Mouse (Mus musculus) brown adipose tissue, adult 24 weeks (tissue): ENCODE measurements at regions not wholly inside any gene's neighbourhood (a gene's known extent, or its start where the extent isn't known, plus 50 kb on each side); places are given as distances from the start of the nearest gene placed in this dataset.

ENCODE experiments used
- H3K27ac ChIP-seq: fragments of 200-500 bp; replicated peaks from 2 replicates; pipeline ENCODE4 v1.5.1; 2012; ENCODE audit warnings: low read depth, mild to moderate bottlenecking, low read length
- H3K4me1 ChIP-seq: fragments of 200-500 bp; 2 replicates; pipeline ENCODE4 v1.6.1; 2012; ENCODE audit warnings: low read length, mixed read lengths; ENCODE audit not compliant: control insufficient read depth, insufficient read depth, insufficient read length
- H3K4me3 ChIP-seq: fragments of 200-500 bp; 2 replicates; pipeline ENCODE4 v1.5.1; 2012; ENCODE audit warnings: low read depth, mild to moderate bottlenecking, low read length, moderate library complexity; ENCODE audit not compliant: insufficient read depth

DNA sequence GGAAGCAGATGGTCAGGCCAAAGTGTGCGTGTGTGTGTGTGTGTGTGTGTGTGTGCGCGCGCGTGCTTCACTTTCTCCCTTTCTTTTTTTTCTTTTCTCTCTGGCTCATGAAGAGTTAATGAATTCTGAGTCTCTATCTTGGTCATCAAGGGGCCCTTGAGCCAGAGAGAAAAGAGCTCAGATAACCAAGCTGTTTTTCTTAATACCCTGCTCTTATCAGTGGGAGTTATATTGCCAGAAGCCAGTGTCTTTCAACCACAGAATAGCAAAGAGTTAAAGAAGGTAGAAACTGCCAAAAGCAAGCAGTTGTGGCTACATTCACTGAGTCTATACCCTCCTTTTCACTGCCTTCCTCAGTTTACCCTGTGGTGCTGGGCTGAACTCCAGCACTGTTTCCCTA is 60.6 kb upstream of the Dapk1 start:
- H3K4me3 ChIP-seq: no peak overlapping the region
- H3K27ac ChIP-seq: no peak overlapping the region
- H3K4me1 ChIP-seq: no peaks in the 10 kb centered on the region

DNA sequence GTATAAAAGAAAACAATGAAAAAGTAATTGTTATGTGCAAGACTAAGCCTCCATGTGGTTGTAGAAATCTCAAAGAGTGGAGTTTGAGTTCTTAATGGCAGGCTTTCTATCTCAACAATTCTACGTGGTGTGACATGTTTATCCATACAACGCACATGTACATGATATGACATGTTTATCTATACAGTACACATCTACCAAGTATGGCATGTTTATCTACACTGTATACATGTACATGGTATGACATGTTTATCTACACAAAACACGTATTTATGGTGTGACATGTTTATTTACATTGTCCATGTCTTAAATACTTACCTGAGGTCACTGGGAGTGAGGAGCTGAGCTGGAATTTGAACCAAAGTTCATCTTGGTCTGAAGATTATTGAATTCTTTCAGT is 57.4 kb upstream of the Dapk1 start:
- no peak overlapping the region for H3K4me3 ChIP-seq
- no peak overlapping the region for H3K27ac ChIP-seq
- no peaks in the 10 kb centered on the region for H3K4me1 ChIP-seq

DNA sequence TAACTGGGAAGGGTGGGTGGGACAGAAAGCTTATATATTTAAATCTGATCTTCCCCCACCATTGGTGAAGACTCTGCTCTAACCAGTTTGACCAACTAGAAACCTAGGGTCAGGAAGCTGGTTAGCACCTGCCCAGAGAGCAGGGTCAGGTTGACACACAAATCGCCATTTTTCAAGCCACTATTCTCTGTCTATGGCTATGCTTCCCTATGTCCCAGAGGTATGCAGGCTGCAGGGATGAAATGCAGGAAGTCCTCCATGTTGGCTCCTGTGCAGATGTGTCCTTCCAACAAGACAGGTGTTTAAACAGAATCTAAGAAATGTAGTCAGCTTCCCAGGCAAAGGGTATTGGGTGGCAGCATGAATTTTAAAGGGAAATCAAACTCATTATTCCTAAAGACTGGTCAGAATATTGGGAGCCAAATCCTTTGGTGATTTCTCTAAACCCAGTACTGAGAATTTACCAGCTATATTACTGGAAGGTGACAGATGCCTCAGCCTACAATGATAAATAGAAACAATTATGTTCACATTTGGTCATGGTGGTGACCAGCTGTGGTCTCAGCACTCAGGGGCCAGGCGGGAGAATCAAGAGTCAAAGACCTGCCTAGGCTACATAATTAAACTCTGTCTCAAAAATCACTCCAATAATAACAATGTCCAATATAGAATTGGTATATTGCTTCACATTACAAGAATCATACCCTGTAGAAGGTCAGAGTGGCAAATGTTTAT is 55.6 kb upstream of the Dapk1 start:
- Histone ChIP-seq H3K4me3 (no peak overlapping the region), H3K4me1 (no peaks in the 10 kb centered on the region), H3K27ac (no peak overlapping the region)
